Mouse (Mus musculus) ovary, adult 18-20 months (tissue): Measurements from ENCODE around the gene Alkbh2.
A peak's percentile ranks its signal among the peaks of the same experiment; 100 is the strongest.

ENCODE experiments used
- DNase-seq: peaks from one replicate; pipeline ENCODE4 v3.0.0; 2022; ENCODE audit warnings: low spot score, mixed read lengths

Gene Alkbh2

GRCm38 (mm10) chr5:114127374-114128349 is at the start of gene Alkbh2:
Gene Alkbh2 (minus strand): TSS chr5:114128218.
- DNase-seq = peak; percentile 63

GRCm38 (mm10) chr5:114176548-114177400 is 48.8 kb upstream of the Alkbh2 start:
- no peak for DNase-seq

- peak; percentile 98 for DNase-seq
Observed at GRCm38 (mm10) chr5:114175596-114176171, 47.7 kb upstream of the Alkbh2 start.

- DNase-seq = no peak
Observed at GRCm38 (mm10) chr5:114174639-114175038, 46.6 kb upstream of the Alkbh2 start.

- DNase-seq = no peak
Observed at GRCm38 (mm10) chr5:114173877-114174581, 46.0 kb upstream of the Alkbh2 start.

- no peak for DNase-seq
Observed at GRCm38 (mm10) chr5:114173458-114173857, 45.4 kb upstream of the Alkbh2 start.

GRCm38 (mm10) chr5:114172936-114173335 is 44.9 kb upstream of the Alkbh2 start:
- DNase-seq = no peak

GRCm38 (mm10) chr5:114170345-114170744 is 42.3 kb upstream of the Alkbh2 start:
- no peak for DNase-seq

GRCm38 (mm10) chr5:114163117-114163696 is 35.2 kb upstream of the Alkbh2 start:
- no peak for DNase-seq

GRCm38 (mm10) chr5:114162106-114162815 is 34.2 kb upstream of the Alkbh2 start:
- DNase-seq = no peak

GRCm38 (mm10) chr5:114161424-114161823 is 33.4 kb upstream of the Alkbh2 start:
- no peak for DNase-seq

- no peak for DNase-seq
Observed at GRCm38 (mm10) chr5:114157236-114157635, 29.2 kb upstream of the Alkbh2 start.

- DNase-seq = no peak
Observed at GRCm38 (mm10) chr5:114155168-114155933, 27.3 kb upstream of the Alkbh2 start.

GRCm38 (mm10) chr5:114154765-114155164 is 26.7 kb upstream of the Alkbh2 start:
- no peak for DNase-seq

- DNase-seq = no peak
Observed at GRCm38 (mm10) chr5:114153490-114153889, 25.5 kb upstream of the Alkbh2 start.

GRCm38 (mm10) chr5:114152359-114153092 is 24.5 kb upstream of the Alkbh2 start:
- DNase-seq = no peak

GRCm38 (mm10) chr5:114147043-114147972 is 19.3 kb upstream of the Alkbh2 start:
- DNase-seq = peak; percentile 63
